ENCODE assay signal across 9 mouse cellular contexts in genomic region chr16:92565708-92566107, GRCm38 (mm10).
DNase-seq lines count a peak whose midpoint lies in the region; ATAC-seq and TF ChIP-seq lines count a peak whose summit lies in the region.
"Had no signal": no experiment of that assay in that cellular context is flagged by ENCODE, and none has a peak within 500 bp of the region (broad histone marks: within the 10 kb centered on the region; RNA-seq: fewer than 3 reads in every experiment).

No protein-coding gene starts in this region.

- DNase-seq in CD4-positive, CD25-positive, alpha-beta regulatory T cell, adult 2 months (ENCODE audit: low read depth, low spot score): peak; percentile 88
- DNase-seq in adrenal gland, postnatal 4 days (ENCODE audit: low spot score in 2 of 2): peak; percentile 54 to 75
- peak; percentile 7 to 71 for DNase-seq in heart, adult 9 months (ENCODE audit: low spot score in 2 of 2)
- peak; percentile 78 to 91 for DNase-seq in kidney, postnatal 25 days
- peak; percentile 32 to 41 (median 37) for DNase-seq in liver, embryonic 14.5 days (ENCODE audit: low read depth in 3 of 3, low spot score in 3 of 3)
- peak; percentile 35 for DNase-seq in telencephalon, adult 2 months (ENCODE audit: low read depth, low spot score)

- WGBS in embryonic facial prominence, embryonic 13.5 days: 1% methylated on average over 6 of the region's 6 CpGs
- WGBS in liver, embryonic 14.5 days (ENCODE audit: insufficient replicate concordance): 5% methylated on average over 6 of the region's 6 CpGs
- 6% methylated on average over 6 of the region's 6 CpGs for WGBS in neural tube, embryonic 14.5 days

- peaks cover 16% of the 10 kb centered on the region for H3K4me1 ChIP-seq in embryonic facial prominence, embryonic 13.5 days
- no peaks in the 10 kb centered on the region; a peak in 1 of 4 replicates for H3K4me1 ChIP-seq in liver, embryonic 14.5 days (replicated peaks; ENCODE audit: control insufficient read depth in 2 of 2, insufficient read depth in 2 of 2, low read length in 1 of 2)
- no peaks in the 10 kb centered on the region for H3K4me1 ChIP-seq in neural tube, embryonic 14.5 days (ENCODE audit: control insufficient read depth, insufficient read depth, low read length)

- no peaks in the 10 kb centered on the region for H3K9me3 ChIP-seq in embryonic facial prominence, embryonic 13.5 days
- no peaks in the 10 kb centered on the region for H3K9me3 ChIP-seq in liver, embryonic 14.5 days (ENCODE audit: control insufficient read depth, low read length)
- no peaks in the 10 kb centered on the region for H3K9me3 ChIP-seq in neural tube, embryonic 14.5 days (ENCODE audit: control insufficient read depth, low read length)
- H3K9me3 ChIP-seq: heart, embryonic 15.5 days had no signal

- H3K4me3 ChIP-seq in embryonic facial prominence, embryonic 13.5 days: peak overlapping the region; percentile 6; the same call in 1 of the 2 replicates
- no peak overlapping the region for H3K4me3 ChIP-seq in liver, embryonic 14.5 days (ENCODE audit: insufficient read depth in 1 of 2, low read depth in 2 of 2, low read length in 2 of 2)
- H3K4me3 ChIP-seq in neural tube, embryonic 14.5 days (ENCODE audit: low read depth, low read length): no peak overlapping the region
- H3K4me3 ChIP-seq: heart, embryonic 15.5 days had no signal

- TF ChIP-seq CTCF in liver, embryonic 14.5 days (IDR thresholded peaks at IDR 0.05; ENCODE audit: low read depth): peak; percentile 92

- no peak overlapping the region for H3K9ac ChIP-seq in embryonic facial prominence, embryonic 13.5 days
- H3K9ac ChIP-seq in liver, embryonic 14.5 days (replicated peaks): no peak overlapping the region
- no peak overlapping the region for H3K9ac ChIP-seq in neural tube, embryonic 14.5 days (replicated peaks; ENCODE audit: low read depth, low read length)
- H3K9ac ChIP-seq: heart, embryonic 15.5 days had no signal

- H3K36me3 ChIP-seq in embryonic facial prominence, embryonic 13.5 days: no peaks in the 10 kb centered on the region
- no peaks in the 10 kb centered on the region for H3K36me3 ChIP-seq in liver, embryonic 14.5 days (replicated peaks; ENCODE audit: control insufficient read depth, insufficient read depth, low read depth)
- H3K36me3 ChIP-seq in neural tube, embryonic 14.5 days (ENCODE audit: control insufficient read depth, insufficient read depth, low read length): no peaks in the 10 kb centered on the region
- H3K36me3 ChIP-seq: heart, embryonic 15.5 days had no signal

- TF ChIP-seq EP300 in liver, embryonic 14.5 days (IDR thresholded peaks at IDR 0.05; ENCODE audit: low read depth): no peak

- peaks cover 12% of the 10 kb centered on the region; the same call in 1 of the 2 replicates for H3K27me3 ChIP-seq in embryonic facial prominence, embryonic 13.5 days
- H3K27me3 ChIP-seq in liver, embryonic 14.5 days (ENCODE audit: control insufficient read depth, insufficient read depth, low read length): no peaks in the 10 kb centered on the region
- H3K27me3 ChIP-seq in neural tube, embryonic 14.5 days (ENCODE audit: control insufficient read depth, insufficient read depth, low read length): no peaks in the 10 kb centered on the region

- ATAC-seq in embryonic facial prominence, embryonic 13.5 days (ENCODE audit: insufficient number of reproducible peaks, insufficient read depth, low FRiP score, low TSS enrichment, low read depth): no peak
- no peak for ATAC-seq in liver, embryonic 14.5 days (ENCODE audit: insufficient read depth)
- peak; percentile 41; the same call in 1 of the 2 replicates for ATAC-seq in neural tube, embryonic 14.5 days (ENCODE audit: low read depth)

- no peak overlapping the region for H3K27ac ChIP-seq in embryonic facial prominence, embryonic 13.5 days
- no peak overlapping the region for H3K27ac ChIP-seq in liver, embryonic 14.5 days
- no peak overlapping the region for H3K27ac ChIP-seq in neural tube, embryonic 14.5 days (ENCODE audit: low read depth, low read length)
- H3K27ac ChIP-seq: heart, embryonic 15.5 days had no signal

- peak overlapping the region; percentile 41 for H3K4me2 ChIP-seq in embryonic facial prominence, embryonic 13.5 days
- H3K4me2 ChIP-seq in liver, embryonic 14.5 days (ENCODE audit: low read depth): no peak overlapping the region
- no peak overlapping the region for H3K4me2 ChIP-seq in neural tube, embryonic 14.5 days (ENCODE audit: low read depth, low read length)
- H3K4me2 ChIP-seq: heart, embryonic 15.5 days had no signal

Comparison
In these comparisons a context has a peak if more than half of its experiments do, and no peak if none do; other contexts are left out.
1. DNase-seq: peak in every context shown above with its lines; median percentile 88 in CD4-positive, CD25-positive, alpha-beta regulatory T cell, adult 2 months; 84 in kidney, postnatal 25 days; 64 in adrenal gland, postnatal 4 days; 39 in heart, adult 9 months; 37 in liver, embryonic 14.5 days; 35 in telencephalon, adult 2 months.